Mouse (Mus musculus) neutrophil, adult 5-6 weeks (primary cell): ENCODE data around the gene Tdo2. TPM values are rescaled to one million over a fixed set of nuclear protein-coding genes. Genes with fewer than 3 reads are reported as not detected.

Experiments used
- ATAC-seq: fragments of 151-379, 151-347 bp; 2 replicates; pipeline ENCODE4 v1.8.0; 2017; ENCODE audit warnings: mild to moderate bottlenecking, moderate TSS enrichment; ENCODE audit not compliant: insufficient number of reproducible peaks, poor library complexity, low FRiP score, severe bottlenecking; ENCODE audit errors: extremely low read depth
- total RNA-seq: library from RNA; stranded (forward); fragments of 200-1000 nt; gene quantifications from 2 replicates; pipeline ENCODE4 v1.2.3, GENCODE M21; 2017

Gene Tdo2
- total RNA-seq, result not detected in 2 replicates

- ATAC-seq, result no peak
Observed at GRCm38 (mm10) chr3:81976102-81976501, at the start of gene Tdo2. Gene Tdo2, minus strand, starts transcription at chr3:81976202.

- no peak for ATAC-seq
Observed at GRCm38 (mm10) chr3:82023065-82023464, 47.1 kb upstream of the Tdo2 start.

GRCm38 (mm10) chr3:82022421-82022920, 46.5 kb upstream of the Tdo2 start:
- no peak for ATAC-seq

- ATAC-seq, result no peak
Observed at GRCm38 (mm10) chr3:82014148-82014703, 38.2 kb upstream of the Tdo2 start.

GRCm38 (mm10) chr3:82007002-82007401, 31.0 kb upstream of the Tdo2 start:
- ATAC-seq, result no peak

- peak; percentile 61; the same call in 1 of the 2 replicates for ATAC-seq
Observed at GRCm38 (mm10) chr3:81995988-81996387, 20.0 kb upstream of the Tdo2 start.

GRCm38 (mm10) chr3:81995371-81995770, 19.4 kb upstream of the Tdo2 start:
- ATAC-seq, result no peak

GRCm38 (mm10) chr3:81990531-81990930, 14.5 kb upstream of the Tdo2 start:
- ATAC-seq, result no peak

GRCm38 (mm10) chr3:81989692-81990141, 13.7 kb upstream of the Tdo2 start:
- ATAC-seq, result no peak

GRCm38 (mm10) chr3:81987628-81988027, 11.6 kb upstream of the Tdo2 start:
- ATAC-seq, result no peak

GRCm38 (mm10) chr3:81986103-81986502, 10.1 kb upstream of the Tdo2 start:
- no peak for ATAC-seq

GRCm38 (mm10) chr3:81985100-81985499, 9.1 kb upstream of the Tdo2 start:
- ATAC-seq, result no peak

GRCm38 (mm10) chr3:81983120-81983895, 7.3 kb upstream of the Tdo2 start:
- ATAC-seq, result no peak

GRCm38 (mm10) chr3:81981990-81982389, 6.0 kb upstream of the Tdo2 start, which contains the start of gene Asic5:
Gene Asic5, plus strand, starts transcription at chr3:81982290.
- no peak for ATAC-seq

GRCm38 (mm10) chr3:81981576-81981975, 5.6 kb upstream of the Tdo2 start:
- no peak for ATAC-seq

- ATAC-seq, result no peak
Observed at GRCm38 (mm10) chr3:81975607-81976006, 395 bp downstream of the Tdo2 start.

GRCm38 (mm10) chr3:81964596-81964995, 11.4 kb downstream of the Tdo2 start:
- no peak for ATAC-seq

GRCm38 (mm10) chr3:81963768-81964167, 12.2 kb downstream of the Tdo2 start:
- ATAC-seq, result peak; percentile 19; the same call in 1 of the 2 replicates

GRCm38 (mm10) chr3:81961336-81961735, 14.7 kb downstream of the Tdo2 start:
- ATAC-seq, result no peak

GRCm38 (mm10) chr3:81957484-81957883, 18.5 kb downstream of the Tdo2 start:
- no peak for ATAC-seq
